Mouse (Mus musculus) kidney, embryonic 16.5 days (tissue): ENCODE data around the gene P2rx2. TPM values are rescaled to one million over a fixed set of nuclear protein-coding genes. Genes with fewer than 3 reads are reported as not detected.
A peak's percentile ranks its signal among the peaks of the same experiment; 100 is the strongest.

ENCODE experiments used
- ATAC-seq: fragments of 200-750 bp; cut with Nextera tagmentation; 2 replicates; pipeline ENCODE4 v1.8.0; 2017; ENCODE audit warnings: moderate TSS enrichment; ENCODE audit not compliant: low FRiP score, low TSS enrichment
- H3K27ac ChIP-seq: fragments of 300-500 bp; sonication (generic); 2 replicates; pipeline ENCODE4 v1.5.1; 2014; ENCODE audit warnings: low read length
- H3K27me3 ChIP-seq: fragments of 300-500 bp; sonication (generic); 2 replicates; pipeline ENCODE4 v1.6.1; 2014; ENCODE audit warnings: low read length, control low read depth, mixed read lengths; ENCODE audit not compliant: insufficient read depth
- H3K36me3 ChIP-seq: fragments of 300-500 bp; sonication (generic); 2 replicates; pipeline ENCODE4 v1.6.1; 2014; ENCODE audit warnings: low read length, control low read depth, mixed read lengths; ENCODE audit not compliant: insufficient read depth
- H3K4me1 ChIP-seq: fragments of 300-500 bp; sonication (generic); 2 replicates; pipeline ENCODE4 v1.6.1; 2014; ENCODE audit warnings: low read length, control low read depth, mixed read lengths; ENCODE audit not compliant: insufficient read depth
- H3K4me2 ChIP-seq: fragments of 300-500 bp; sonication (generic); replicated peaks from 2 replicates; pipeline ENCODE4 v1.6.1; 2014; ENCODE audit warnings: low read depth, low read length
- H3K4me3 ChIP-seq: fragments of 300-500 bp; sonication (generic); 2 replicates; pipeline ENCODE4 v1.5.1; 2014; ENCODE audit warnings: mild to moderate bottlenecking, low read length
- H3K9ac ChIP-seq: fragments of 300-500 bp; sonication (generic); replicated peaks from 2 replicates; pipeline ENCODE4 v1.6.1; 2014; ENCODE audit warnings: low read length
- H3K9me3 ChIP-seq: fragments of 300-500 bp; sonication (generic); 2 replicates; pipeline ENCODE4 v1.6.1; 2016; ENCODE audit warnings: low read length, control low read depth
- WGBS: fragments of 180-500 bp; shearing (Covaris S2); extraction: QIAGEN DNeasy Blood & Tissue Kit; methylation state at CpG from one replicate; pipeline ENCODE4 v1.1.7; 2014; 5-methylcytosine and 5-hydroxymethylcytosine counted together
- polyA plus RNA-seq: library from polyadenylated mRNA; unstranded; fragments of >200 nt; fragmentation: Nextera tagmentation; extraction: Ambion mirVana; gene quantifications from 2 replicates; pipeline ENCODE4 v1.2.1, GENCODE M21; 2015

Gene P2rx2
- polyA plus RNA-seq, result 1.1 and 1.2 TPM in 2 replicates

- H3K9ac ChIP-seq, result peak within 1 kb of the TSS; percentile 61
- no peaks in the 10 kb centered on the region for H3K9me3 ChIP-seq
- peaks cover 12% of the 10 kb centered on the region for H3K27me3 ChIP-seq
- under 1% methylated on average over 43 of the region's 43 CpGs for WGBS
- peaks cover 3% of the 10 kb centered on the region for H3K36me3 ChIP-seq
- H3K4me3 ChIP-seq, result peak within 1 kb of the TSS; percentile 54
- peaks cover 20% of the 10 kb centered on the region; the same call in 1 of the 2 replicates for H3K4me1 ChIP-seq
- ATAC-seq, result peak; percentile 80
- peak within 1 kb of the TSS; percentile 94 for H3K4me2 ChIP-seq
- no peak within 1 kb of the TSS for H3K27ac ChIP-seq
These were observed at the start of gene P2rx2 for GRCm38 (mm10) chr5:110342648-110343284. P2rx2 (minus strand) TSS chr5:110343212.

- 57% methylated on average over 5 of the region's 5 CpGs for WGBS
- no peak overlapping the region for H3K9ac ChIP-seq
- ATAC-seq, result no peak
These were observed 49.7 kb upstream of the P2rx2 start for GRCm38 (mm10) chr5:110392727-110393126.

GRCm38 (mm10) chr5:110390631-110391030, 47.6 kb upstream of the P2rx2 start:
- no peak overlapping the region for H3K4me2 ChIP-seq
- H3K4me1 ChIP-seq, result peaks cover 14% of the 10 kb centered on the region
- H3K9me3 ChIP-seq, result no peaks in the 10 kb centered on the region
- 0 out of 2 replicates have a peak, but pooled peaks cover 3% of the 10 kb centered on the region for H3K27me3 ChIP-seq
- no peak overlapping the region for H3K4me3 ChIP-seq
- ATAC-seq, result no peak
- H3K36me3 ChIP-seq, result no peaks in the 10 kb centered on the region
- peak overlapping the region; percentile 35; the same call in 1 of the 2 replicates for H3K27ac ChIP-seq
- no peak overlapping the region for H3K9ac ChIP-seq
- 71% methylated on average over 4 of the region's 4 CpGs for WGBS

More at GRCm38 (mm10) chr5:110392727-110393126, 49.7 kb upstream of the P2rx2 start:
- H3K27ac ChIP-seq, result no peak overlapping the region
- no peaks in the 10 kb centered on the region; the same call in 1 of the 2 replicates for H3K4me1 ChIP-seq
- H3K4me3 ChIP-seq, result no peak overlapping the region
- no peaks in the 10 kb centered on the region for H3K9me3 ChIP-seq
- H3K27me3 ChIP-seq, result no peaks in the 10 kb centered on the region
- no peak overlapping the region for H3K4me2 ChIP-seq
- no peaks in the 10 kb centered on the region for H3K36me3 ChIP-seq

GRCm38 (mm10) chr5:110387332-110387731, 44.3 kb upstream of the P2rx2 start:
- Histone ChIP-seq H3K9me3 (no peaks in the 10 kb centered on the region), H3K9ac (peak overlapping the region; percentile 72), H3K36me3 (no peaks in the 10 kb centered on the region), H3K4me2 (peak overlapping the region; percentile 77), H3K27me3 (0 out of 2 replicates have a peak, but pooled peaks cover 3% of the 10 kb centered on the region), H3K4me3 (peak overlapping the region; percentile 72), H3K27ac (no peak overlapping the region), H3K4me1 (peaks cover 14% of the 10 kb centered on the region)
- WGBS, result 9% methylated on average over 8 of the region's 8 CpGs
- ATAC-seq, result no peak

- peak; percentile 90 for ATAC-seq
- H3K9me3 ChIP-seq, result no peaks in the 10 kb centered on the region
- 0 out of 2 replicates have a peak, but pooled peaks cover 3% of the 10 kb centered on the region for H3K27me3 ChIP-seq
- WGBS, result under 1% methylated on average over 86 of the region's 90 CpGs
- peaks cover 14% of the 10 kb centered on the region for H3K4me1 ChIP-seq
- H3K27ac ChIP-seq, result no peak overlapping the region; the same call in 1 of the 2 replicates
- no peaks in the 10 kb centered on the region for H3K36me3 ChIP-seq
- peak overlapping the region; percentile 77 for H3K4me2 ChIP-seq
- peak overlapping the region; percentile 72 for H3K4me3 ChIP-seq
- peak overlapping the region; percentile 72 for H3K9ac ChIP-seq
These were observed 43.6 kb upstream of the P2rx2 start for GRCm38 (mm10) chr5:110386371-110387330.

- ATAC-seq, result no peak
- H3K9ac ChIP-seq, result no peak overlapping the region
- H3K27ac ChIP-seq, result no peak overlapping the region
- H3K4me1 ChIP-seq, result peaks cover 14% of the 10 kb centered on the region
- no peak overlapping the region for H3K4me3 ChIP-seq
- no peaks in the 10 kb centered on the region for H3K36me3 ChIP-seq
- no peaks in the 10 kb centered on the region for H3K9me3 ChIP-seq
- 60% methylated on average over 4 of the region's 4 CpGs for WGBS
- peak overlapping the region; percentile 77; the same call in 1 of the 2 replicates for H3K4me2 ChIP-seq
- 0 out of 2 replicates have a peak, but pooled peaks cover 3% of the 10 kb centered on the region for H3K27me3 ChIP-seq
These were observed 42.3 kb upstream of the P2rx2 start for GRCm38 (mm10) chr5:110385263-110385662.

GRCm38 (mm10) chr5:110384491-110384890, 41.5 kb upstream of the P2rx2 start:
- Histone ChIP-seq H3K4me2 (no peak overlapping the region), H3K4me1 (peaks cover 14% of the 10 kb centered on the region), H3K36me3 (no peaks in the 10 kb centered on the region), H3K9ac (no peak overlapping the region), H3K9me3 (no peaks in the 10 kb centered on the region), H3K27ac (no peak overlapping the region), H3K4me3 (no peak overlapping the region), H3K27me3 (0 out of 2 replicates have a peak, but pooled peaks cover 3% of the 10 kb centered on the region)
- ATAC-seq, result no peak
- 86% methylated on average over 6 of the region's 6 CpGs for WGBS

- WGBS, result 81% methylated on average over 4 of the region's 4 CpGs
- Histone ChIP-seq H3K4me3 (no peak overlapping the region), H3K9me3 (no peaks in the 10 kb centered on the region), H3K9ac (no peak overlapping the region), H3K27ac (no peak overlapping the region), H3K4me1 (no peaks in the 10 kb centered on the region; the same call in 1 of the 2 replicates), H3K27me3 (no peaks in the 10 kb centered on the region), H3K36me3 (peaks cover 27% of the 10 kb centered on the region), H3K4me2 (no peak overlapping the region)
- no peak for ATAC-seq
These were observed 36.8 kb upstream of the P2rx2 start for GRCm38 (mm10) chr5:110379823-110380222.

- no peaks in the 10 kb centered on the region for H3K4me1 ChIP-seq
- H3K4me2 ChIP-seq, result no peak overlapping the region
- no peak overlapping the region for H3K4me3 ChIP-seq
- peaks cover 29% of the 10 kb centered on the region for H3K36me3 ChIP-seq
- no peaks in the 10 kb centered on the region for H3K27me3 ChIP-seq
- 0 out of 2 replicates have a peak, but pooled peaks have one; percentile 26 for ATAC-seq
- WGBS, result 87% methylated on average over 15 of the region's 15 CpGs
- no peak overlapping the region for H3K9ac ChIP-seq
- H3K9me3 ChIP-seq, result no peaks in the 10 kb centered on the region
- no peak overlapping the region for H3K27ac ChIP-seq
These were observed 36.1 kb upstream of the P2rx2 start for GRCm38 (mm10) chr5:110379086-110379485.
